Mouse (Mus musculus) megakaryocyte progenitor cell, adult 5-6 weeks (primary cell): ENCODE measurements around the gene Foxn3. TPM values are rescaled to one million over a fixed set of nuclear protein-coding genes. Genes with fewer than 3 reads are reported as not detected.

Experiments
- ATAC-seq: replicated peaks from 2 replicates; pipeline ENCODE4 v1.8.0; 2016; ENCODE audit warnings: mild to moderate bottlenecking, moderate TSS enrichment, inconsistent platforms; ENCODE audit not compliant: poor library complexity
- total RNA-seq, 2 experiments: library from RNA; stranded (forward) in 1 of 2; stranded (reverse) in 1 of 2; fragments of 157-497, 149-512 nt in 1 of 2; fragments of 200-1000 nt in 1 of 2; gene quantifications; 2 replicates each; pipeline versions ENCODE4 v1.2.3 to v1.2.4; 2015 to 2017

The Foxn3 gene
- total RNA-seq, 2 experiments from 2014 or later: 17.7 to 45.5 TPM

GRCm38 (mm10) chr12:99363024-99363423 is 200.4 kb downstream of the Foxn3 start:
- ATAC-seq: peak; percentile 70

DNA sequence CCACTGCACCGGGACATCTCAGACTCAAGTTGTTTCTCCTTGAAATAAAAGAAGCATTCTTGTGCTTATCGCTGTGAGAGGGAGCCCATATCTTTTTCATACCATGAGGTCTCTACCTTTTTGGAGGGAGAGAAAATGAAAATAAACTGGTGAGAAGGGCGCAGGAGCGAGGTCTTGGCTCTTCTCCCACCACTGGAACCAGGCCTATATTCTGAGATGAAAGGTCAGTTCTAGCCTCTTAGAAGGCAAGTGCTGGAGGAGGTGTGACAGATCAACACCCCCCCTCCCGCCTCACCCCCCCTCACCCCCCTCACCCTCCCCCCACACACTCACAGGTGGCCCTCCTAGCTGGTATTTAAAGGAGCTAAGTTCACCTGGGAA is 201.6 kb downstream of the Foxn3 start:
- no peak for ATAC-seq

DNA sequence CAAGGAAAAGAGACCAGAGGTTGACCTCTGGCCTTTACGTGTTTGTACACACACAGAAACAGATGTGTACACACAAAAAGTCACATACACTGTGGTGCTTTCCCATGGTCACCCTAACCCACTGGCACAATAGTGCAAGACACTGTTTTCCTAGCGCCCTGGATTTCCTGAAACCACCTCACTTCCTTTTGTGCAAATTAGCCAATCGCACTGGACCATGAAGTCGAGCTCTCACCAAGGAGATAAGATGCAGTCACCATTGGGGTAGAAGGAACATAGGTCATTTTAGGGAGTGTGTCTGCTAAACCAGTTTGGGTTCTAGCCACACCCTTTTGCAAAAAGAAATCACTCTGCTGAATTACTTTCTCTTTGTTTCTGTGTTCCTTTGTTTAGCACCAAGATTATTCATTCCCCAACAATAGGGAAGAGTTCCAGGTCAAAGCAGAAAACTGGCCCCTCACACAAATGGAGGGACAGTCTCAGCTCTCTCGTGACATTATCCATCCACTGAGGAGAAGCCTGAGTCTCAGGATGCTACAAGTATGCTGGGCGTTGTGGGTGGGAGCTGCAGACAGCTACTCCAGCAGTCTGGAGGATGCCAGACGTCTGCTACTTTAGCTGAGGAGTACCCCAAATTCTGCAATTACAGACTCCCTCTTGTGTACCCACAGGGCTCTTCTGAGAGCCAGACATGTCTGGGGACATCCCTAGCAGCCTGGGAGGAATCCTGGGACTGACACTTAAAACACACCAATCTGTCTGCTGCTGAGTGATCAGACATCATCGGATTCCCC is 202.2 kb downstream of the Foxn3 start:
- ATAC-seq: 0 out of 2 replicates have a peak, but pooled peaks have one; percentile 11

DNA sequence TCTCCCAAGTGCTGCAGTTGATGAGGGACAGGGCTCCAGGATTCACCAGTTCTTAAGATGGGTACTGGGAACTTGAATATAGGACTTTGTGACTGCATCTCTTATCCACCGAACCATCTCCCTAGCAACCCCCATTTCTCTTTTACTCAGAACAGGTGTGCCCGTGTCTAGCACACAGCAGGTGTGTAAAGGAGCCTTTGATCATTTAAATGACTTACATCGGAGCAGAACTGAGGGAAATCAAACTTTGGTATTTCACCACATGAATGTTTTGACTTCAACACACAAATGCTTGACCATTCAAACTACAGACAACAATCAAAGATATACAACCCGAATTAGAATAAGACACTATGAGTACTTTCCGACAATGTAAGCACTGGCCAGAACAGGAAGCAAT is 204.7 kb downstream of the Foxn3 start:
- ATAC-seq: no peak

DNA sequence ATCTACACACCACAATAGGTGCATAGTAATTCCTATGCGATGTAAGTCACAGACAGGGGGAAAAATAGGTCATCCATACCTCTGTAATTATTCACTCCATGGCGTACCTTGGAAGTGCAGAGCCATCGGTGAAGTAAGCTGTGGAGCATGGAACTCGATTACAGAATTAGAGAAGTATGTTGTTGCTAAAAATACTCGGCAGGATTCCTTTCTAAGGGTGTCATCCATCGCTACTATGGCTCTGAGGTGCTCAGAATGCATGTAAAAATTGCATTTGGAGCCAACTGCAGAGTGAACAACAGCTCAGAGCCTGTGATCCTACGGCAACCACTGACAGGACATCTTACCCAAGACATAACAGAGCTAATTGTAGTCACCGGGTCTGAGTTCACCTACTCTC is 206.7 kb downstream of the Foxn3 start:
- ATAC-seq: no peak

DNA sequence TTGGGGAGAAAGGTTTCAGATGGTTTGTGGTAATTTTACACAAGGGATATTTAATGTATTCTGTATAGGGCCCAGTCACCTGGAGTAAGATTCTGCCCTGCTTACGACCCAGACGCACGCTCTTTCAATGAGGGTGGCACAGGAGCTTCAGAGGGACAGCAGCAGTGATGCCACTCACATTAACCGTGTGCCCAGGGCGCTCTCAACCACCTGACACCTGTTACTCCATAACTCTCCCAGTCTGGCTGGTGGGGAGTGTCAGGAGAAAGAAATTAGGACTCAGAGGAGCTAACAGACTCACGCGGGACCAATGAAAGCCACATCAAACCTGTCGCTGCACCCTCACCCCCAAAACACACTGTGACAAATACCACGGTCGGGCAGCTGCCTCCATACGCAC is 209.7 kb downstream of the Foxn3 start:
- ATAC-seq: no peak

GRCm38 (mm10) chr12:99352583-99352982 is 210.8 kb downstream of the Foxn3 start:
- ATAC-seq: peak; percentile 67

DNA sequence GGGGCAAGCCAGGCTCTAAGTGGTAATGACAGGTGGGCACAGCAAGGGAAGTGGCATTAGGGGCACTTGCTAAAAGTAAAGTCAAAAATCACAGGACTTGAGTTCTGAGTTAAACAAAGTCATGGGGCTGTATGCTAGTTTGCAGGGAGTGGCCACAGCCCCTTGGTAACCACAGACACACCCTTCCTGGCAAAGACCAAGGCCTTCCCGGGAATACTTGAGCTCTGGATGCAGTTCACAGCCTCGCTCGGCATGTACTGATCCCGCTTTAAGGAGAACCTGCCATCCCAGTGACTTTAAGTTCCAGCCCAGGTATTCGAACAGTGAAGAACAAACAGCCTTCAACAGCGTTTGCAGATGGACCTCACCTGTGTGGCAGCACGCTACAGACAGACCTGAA is 211.2 kb downstream of the Foxn3 start:
- ATAC-seq: no peak

DNA sequence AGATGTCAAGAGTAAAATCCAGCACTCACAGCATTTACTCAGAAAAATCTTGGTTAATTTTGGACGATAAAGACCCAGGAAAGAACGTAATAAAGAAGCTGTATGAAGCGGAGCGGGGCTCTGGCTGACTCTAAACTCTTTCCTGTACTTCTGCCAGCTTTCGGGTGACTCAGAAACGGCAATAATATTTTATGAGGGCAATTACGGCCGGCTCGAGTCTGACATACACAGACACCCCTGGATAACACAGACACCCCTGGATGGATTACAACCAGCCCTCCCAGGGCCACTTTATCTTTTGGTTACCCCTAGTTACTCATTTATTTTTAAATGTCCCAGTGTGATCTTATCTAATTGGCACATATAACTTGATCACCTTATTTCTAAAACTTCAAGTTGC is 211.7 kb downstream of the Foxn3 start:
- no peak for ATAC-seq

GRCm38 (mm10) chr12:99349650-99349997 is 213.8 kb downstream of the Foxn3 start:
- peak; percentile 84 for ATAC-seq

GRCm38 (mm10) chr12:99348940-99349649 is 214.3 kb downstream of the Foxn3 start:
- ATAC-seq: no peak

DNA sequence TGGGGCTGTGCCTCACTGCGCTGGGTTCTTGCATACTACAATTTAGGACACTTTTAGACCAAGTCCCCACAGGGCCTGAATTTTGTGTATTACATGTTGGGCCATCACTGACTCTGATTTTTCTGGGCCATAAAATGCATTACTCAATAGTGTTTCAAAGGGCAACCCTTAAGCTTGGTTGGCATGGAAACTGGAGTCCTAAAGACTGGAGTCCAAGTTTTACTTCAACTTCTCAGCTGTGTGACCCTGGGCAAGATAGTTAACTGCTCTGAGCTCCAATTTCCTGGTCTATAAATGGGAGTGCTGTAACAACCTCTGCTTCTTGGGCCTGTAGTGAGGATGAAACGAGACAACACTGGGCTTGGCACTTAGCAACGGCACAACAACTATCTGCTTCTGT is 215.9 kb downstream of the Foxn3 start:
- no peak for ATAC-seq

- ATAC-seq: no peak
These were observed 216.4 kb downstream of the Foxn3 start for GRCm38 (mm10) chr12:99346982-99347381.

- no peak for ATAC-seq
These were observed 218.1 kb downstream of the Foxn3 start for GRCm38 (mm10) chr12:99345323-99345722.

DNA sequence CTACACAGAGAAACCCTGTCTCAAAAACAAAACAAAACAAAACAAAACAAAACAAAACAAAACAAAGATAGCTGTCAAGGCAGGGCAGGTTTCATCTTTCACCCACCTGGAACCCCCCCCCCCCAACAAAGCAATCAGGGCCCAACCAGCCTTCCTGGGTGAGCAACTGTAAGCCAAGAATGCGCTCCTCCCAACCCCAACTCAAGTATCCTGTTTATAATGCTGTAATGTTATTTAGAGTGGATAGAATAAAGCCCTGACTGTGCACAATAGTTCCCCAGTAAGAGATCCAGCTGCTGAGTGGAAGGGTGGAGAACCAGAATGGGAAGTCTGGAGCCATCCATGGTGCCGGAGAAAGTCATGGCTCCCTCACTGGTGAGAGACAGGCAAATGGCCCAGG is 220.0 kb downstream of the Foxn3 start:
- ATAC-seq: no peak

- no peak for ATAC-seq
These were observed 221.2 kb downstream of the Foxn3 start for GRCm38 (mm10) chr12:99342160-99342559.

DNA sequence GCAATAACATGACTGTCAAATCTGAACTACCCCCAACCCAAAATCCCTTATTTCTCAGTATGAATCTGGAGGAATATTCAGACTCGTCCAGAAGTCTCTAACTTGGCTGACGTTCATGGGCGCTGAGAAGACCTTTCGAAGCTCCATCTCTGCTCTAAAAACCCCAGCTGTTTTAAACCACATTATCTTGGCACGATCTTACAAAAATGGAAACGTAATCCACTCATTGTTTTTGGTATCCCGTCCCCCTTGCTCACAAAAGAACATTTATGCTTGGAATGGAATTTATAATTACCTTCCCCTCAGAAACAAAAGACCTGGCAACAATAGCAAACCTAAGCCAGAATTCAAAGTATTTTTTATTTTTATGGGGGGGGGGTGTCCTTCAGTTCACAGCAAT is 221.6 kb downstream of the Foxn3 start:
- ATAC-seq: no peak

DNA sequence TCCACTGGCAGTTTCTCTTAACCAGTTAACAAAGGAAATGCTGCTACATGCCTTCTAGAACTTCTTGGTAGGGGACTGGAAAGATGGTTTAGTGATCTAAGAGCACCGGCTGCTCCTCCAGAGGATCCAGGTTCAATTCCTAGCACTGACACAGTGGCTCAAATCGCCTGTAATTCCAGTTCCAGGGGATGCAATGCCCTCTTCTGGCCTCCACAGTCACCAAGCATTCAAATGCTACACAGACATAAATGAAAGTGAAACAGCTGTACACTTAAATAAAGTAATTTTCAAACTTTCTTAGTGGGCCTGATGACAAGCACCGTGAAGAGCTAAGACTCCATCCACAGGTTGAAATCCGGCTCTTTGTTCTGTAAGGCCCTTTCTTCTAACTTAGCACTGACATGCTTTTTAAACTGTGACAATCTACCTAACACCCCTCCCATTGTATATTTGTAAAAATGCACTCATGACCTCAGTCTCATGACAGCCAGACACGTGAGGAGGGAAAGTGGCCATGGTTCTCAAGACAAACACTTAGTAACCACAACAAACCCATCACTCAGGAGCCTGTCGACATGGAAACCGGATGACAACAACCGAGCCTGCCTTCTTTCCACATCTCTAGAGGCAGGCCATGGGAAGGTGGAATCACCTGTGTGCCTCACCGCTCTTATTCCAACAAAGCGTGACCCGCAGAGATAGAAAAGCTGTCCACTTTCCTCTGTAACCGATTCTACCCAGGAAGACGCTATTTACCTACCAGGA is 222.8 kb downstream of the Foxn3 start:
- no peak for ATAC-seq

DNA sequence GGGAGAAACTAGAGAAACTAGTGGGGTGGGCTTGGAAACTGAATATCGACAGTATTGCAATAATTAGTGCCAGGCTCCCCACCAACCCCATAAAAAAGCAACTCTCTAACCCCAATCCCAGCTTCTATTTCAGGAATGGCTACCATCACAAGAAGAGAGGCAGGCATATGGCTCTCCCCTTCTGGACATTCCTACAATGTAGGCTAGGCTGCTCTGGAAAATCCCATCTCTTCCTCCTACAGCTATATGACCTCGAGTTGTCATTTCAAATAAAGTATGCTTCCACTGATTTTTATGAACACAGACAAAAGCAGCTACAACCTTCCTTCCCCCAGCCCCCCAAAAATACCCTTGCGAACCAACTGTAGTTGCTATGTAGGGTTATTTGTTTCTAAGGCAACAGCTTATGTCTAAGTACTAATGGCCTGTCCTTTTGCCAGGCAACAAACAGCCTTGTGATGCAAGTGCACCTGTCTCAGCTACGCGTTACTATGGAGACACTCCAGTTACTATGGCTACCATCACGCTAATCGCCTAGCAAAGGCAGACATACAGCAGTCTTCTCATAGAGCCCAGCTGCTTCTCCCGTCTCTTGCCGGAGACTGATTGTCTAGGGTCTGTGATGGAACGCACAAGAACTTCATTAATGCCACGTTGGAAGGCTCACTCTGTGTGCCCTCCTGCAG is 223.6 kb downstream of the Foxn3 start:
- ATAC-seq: no peak

DNA sequence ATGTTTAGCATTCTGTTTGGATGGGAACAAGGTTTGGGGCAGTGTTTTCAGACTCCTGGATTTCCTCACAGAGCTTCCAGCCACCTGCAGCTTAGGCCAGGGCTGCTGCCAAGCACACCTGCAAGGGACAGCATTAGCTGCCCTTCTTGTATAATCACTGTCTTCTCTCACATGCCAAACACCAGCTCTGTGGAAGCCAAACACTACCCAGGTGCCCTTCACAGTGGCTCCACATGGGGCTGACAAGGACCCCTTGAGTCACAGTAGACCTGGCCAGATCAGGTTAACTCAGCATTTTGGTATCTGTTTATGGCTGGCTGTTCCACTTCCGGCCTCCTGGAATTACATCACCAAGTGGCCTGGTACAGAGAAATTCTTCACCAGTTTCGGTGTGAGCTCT is 224.6 kb downstream of the Foxn3 start:
- no peak for ATAC-seq

- ATAC-seq: no peak
These were observed 226.3 kb downstream of the Foxn3 start for GRCm38 (mm10) chr12:99337171-99337435.
